Mouse (Mus musculus): ENCODE results near the gene Gria1. TPM values are rescaled to one million over a fixed set of nuclear protein-coding genes. Genes with fewer than 3 reads are reported as not detected.

Gria1 gene
- total RNA-seq, 2 experiments from 2014 or later = 225 to 245 TPM

GRCm38 (mm10) chr11:57306892-57307291, 295.7 kb downstream of the Gria1 start:
- no peak overlapping the region for H3K4me3 ChIP-seq
- TF ChIP-seq CTCF (IDR thresholded peaks at IDR 0.05) = no peak
- no peak overlapping the region for H3K27ac ChIP-seq
- DNase-seq (ENCODE audit: extremely low spot score in 1 of 2, low spot score in 2 of 2) = no peak
- intact Hi-C loops (cut with DNase I) = no loop called here

- no peak overlapping the region for H3K4me3 ChIP-seq
- H3K27ac ChIP-seq = no peak overlapping the region; the same call in 1 of the 2 replicates
- no peak for DNase-seq (ENCODE audit: extremely low spot score in 1 of 2, low spot score in 2 of 2)
- TF ChIP-seq CTCF (IDR thresholded peaks at IDR 0.05) = no peak
- intact Hi-C loops (cut with DNase I) = no loop called here
These were observed 305.9 kb downstream of the Gria1 start for GRCm38 (mm10) chr11:57317063-57317462.

GRCm38 (mm10) chr11:57317478-57317877, 306.3 kb downstream of the Gria1 start:
- intact Hi-C loops (cut with DNase I) = no loop called here

GRCm38 (mm10) chr11:57319374-57319773, 308.2 kb downstream of the Gria1 start:
- H3K27ac ChIP-seq = peak overlapping the region; percentile 21
- intact Hi-C loops (cut with DNase I) = loop anchor here (2.0 kb wide), 1 partner anchor 95 kb away; no protein-coding TSS in a partner anchor

More at GRCm38 (mm10) chr11:57317478-57317877, 306.3 kb downstream of the Gria1 start:
- Histone ChIP-seq H3K27ac (no peak overlapping the region), H3K4me3 (no peak overlapping the region)
- no peak for TF ChIP-seq CTCF (IDR thresholded peaks at IDR 0.05)
- no peak for DNase-seq (ENCODE audit: extremely low spot score in 1 of 2, low spot score in 2 of 2)

GRCm38 (mm10) chr11:57324099-57324498, 312.9 kb downstream of the Gria1 start:
- Histone ChIP-seq H3K27ac (no peak overlapping the region), H3K4me3 (no peak overlapping the region)
- intact Hi-C loops (cut with DNase I) = no loop called here
- DNase-seq (ENCODE audit: extremely low spot score in 1 of 2, low spot score in 2 of 2) = peak; percentile 10 to 11
- no peak for TF ChIP-seq CTCF (IDR thresholded peaks at IDR 0.05)

More at GRCm38 (mm10) chr11:57319374-57319773, 308.2 kb downstream of the Gria1 start:
- DNase-seq (ENCODE audit: extremely low spot score in 1 of 2, low spot score in 2 of 2) = peak in 1 of 2 experiments; percentile 49
- no peak for TF ChIP-seq CTCF (IDR thresholded peaks at IDR 0.05)
- no peak overlapping the region for H3K4me3 ChIP-seq
